Mouse (Mus musculus): ENCODE results near the gene Cx3cr1.

GRCm38 (mm10) chr9:119908708-119909107 is 161.0 kb downstream of the Cx3cr1 start:
- no peak for TF ChIP-seq CTCF (IDR thresholded peaks at IDR 0.05; ENCODE audit: borderline replicate concordance, control insufficient read depth, extremely low read depth, insufficient read depth, low read length, poor library complexity)
- no peak for TF ChIP-seq POLR2A (IDR thresholded peaks at IDR 0.05; ENCODE audit: control insufficient read depth, extremely low read depth, insufficient read depth, low read length, poor library complexity)
